Mouse (Mus musculus) embryonic facial prominence, embryonic 12.5 days (tissue): ENCODE results near the gene Ypel3. TPM values are rescaled to one million over a fixed set of nuclear protein-coding genes. Genes with fewer than 3 reads are reported as not detected.

Experiments used
- ATAC-seq: fragments of 200-750 bp; cut with Nextera tagmentation; 2 replicates; pipeline ENCODE4 v1.8.0; 2017; ENCODE audit not compliant: insufficient number of reproducible peaks, insufficient read depth, low FRiP score, low TSS enrichment
- H3K27ac ChIP-seq: fragments of 300-500 bp; sonication (generic); 2 replicates; pipeline ENCODE4 v1.5.1; 2016; ENCODE audit warnings: mild to moderate bottlenecking
- H3K27me3 ChIP-seq: fragments of 300-500 bp; sonication (generic); 2 replicates; pipeline ENCODE4 v1.6.1; 2016; ENCODE audit warnings: mild to moderate bottlenecking, moderate library complexity
- H3K36me3 ChIP-seq: fragments of 300-500 bp; sonication (generic); 2 replicates; pipeline ENCODE4 v1.6.1; 2016; ENCODE audit warnings: mild to moderate bottlenecking
- H3K4me1 ChIP-seq: fragments of 300-500 bp; sonication (generic); 2 replicates; pipeline ENCODE4 v1.6.1; 2016
- H3K4me2 ChIP-seq: fragments of 300-500 bp; sonication (generic); replicated peaks from 2 replicates; pipeline ENCODE4 v1.6.1; 2016; ENCODE audit warnings: mild to moderate bottlenecking, moderate library complexity
- H3K4me3 ChIP-seq: fragments of 300-500 bp; sonication (generic); 2 replicates; pipeline ENCODE4 v1.5.1; 2016; ENCODE audit warnings: mild to moderate bottlenecking
- H3K9ac ChIP-seq: fragments of 300-500 bp; sonication (generic); 2 replicates; pipeline ENCODE4 v1.6.1; 2016; ENCODE audit warnings: mild to moderate bottlenecking, moderate library complexity
- H3K9me3 ChIP-seq: fragments of 300-500 bp; sonication (generic); 2 replicates; pipeline ENCODE4 v1.6.1; 2016; ENCODE audit warnings: mild to moderate bottlenecking, moderate library complexity
- WGBS: fragments of 180-500 bp; shearing (Covaris S2); methylation state at CpG from one replicate; pipeline ENCODE4 v1.1.7; 2016; 5-methylcytosine and 5-hydroxymethylcytosine counted together
- polyA plus RNA-seq: library from polyadenylated mRNA; unstranded; fragments of >200 nt; fragmentation: Nextera tagmentation; extraction: Ambion mirVana; gene quantifications from 2 replicates; pipeline ENCODE4 v1.2.1, GENCODE M21; 2016

Ypel3 gene
- polyA plus RNA-seq, 1 experiment from 2014 or later = 118 TPM

DNA sequence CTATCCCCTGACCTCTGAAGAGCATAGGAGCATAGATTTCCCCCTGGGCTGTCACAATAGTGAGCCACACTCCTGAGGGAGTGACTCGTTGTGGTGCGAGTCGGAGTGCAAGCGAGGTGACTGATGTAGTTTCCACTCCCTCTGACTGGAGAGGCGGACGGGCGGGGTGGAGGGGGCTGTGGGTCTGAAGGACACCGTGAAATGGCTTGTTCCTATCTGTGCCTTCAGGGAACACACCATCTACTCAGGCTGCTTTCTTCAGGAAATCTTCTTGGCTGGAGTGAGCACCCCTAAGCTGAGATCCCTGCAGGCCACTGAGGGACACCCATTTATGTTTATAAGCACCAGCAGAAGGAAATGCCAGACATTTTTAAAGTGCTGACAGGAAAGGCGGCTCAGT lies 46.0 kb downstream of the Ypel3 start:
- peak overlapping the region; percentile 52 for H3K4me2 ChIP-seq
- 10% methylated on average over 9 of the region's 9 CpGs for WGBS
- H3K9me3 ChIP-seq = no peaks in the 10 kb centered on the region
- peak overlapping the region; percentile 46; the same call in 1 of the 2 replicates for H3K9ac ChIP-seq
- peaks cover 35% of the 10 kb centered on the region for H3K27me3 ChIP-seq
- peaks cover 7% of the 10 kb centered on the region; the same call in 1 of the 2 replicates for H3K4me1 ChIP-seq
- peak overlapping the region; percentile 33; the same call in 1 of the 2 replicates for H3K4me3 ChIP-seq
- H3K27ac ChIP-seq = no peak overlapping the region
- no peak for ATAC-seq
- H3K36me3 ChIP-seq = no peaks in the 10 kb centered on the region

DNA sequence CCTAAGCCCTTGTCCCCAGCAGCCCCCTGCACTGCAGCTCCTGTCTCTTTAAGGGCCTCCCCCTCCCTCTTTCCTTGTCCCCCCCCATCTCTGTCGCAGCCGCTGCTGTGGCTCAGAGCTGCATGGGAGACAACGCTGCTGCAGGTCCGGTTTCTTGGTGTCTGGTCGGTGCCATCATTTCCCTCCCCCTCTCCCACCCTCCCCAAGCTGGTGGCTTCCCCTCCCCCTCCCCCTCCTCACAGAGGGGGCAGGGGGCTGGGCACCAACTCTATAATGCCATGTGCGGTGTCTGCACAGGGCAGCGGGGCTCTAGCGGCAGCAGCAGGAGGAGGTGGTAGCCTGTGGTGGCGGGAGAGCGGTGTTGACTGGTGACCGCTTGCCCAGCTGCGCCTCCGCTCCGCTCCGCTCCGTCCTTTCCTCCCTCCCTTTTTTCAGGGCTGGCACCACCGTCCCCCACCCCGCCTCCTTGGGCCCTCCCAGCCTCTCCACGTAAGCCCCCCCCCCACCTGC lies 46.5 kb downstream of the Ypel3 start:
- Histone ChIP-seq H3K9me3 (no peaks in the 10 kb centered on the region), H3K4me3 (peak overlapping the region; percentile 33), H3K36me3 (no peaks in the 10 kb centered on the region), H3K27me3 (peaks cover 35% of the 10 kb centered on the region), H3K4me2 (peak overlapping the region; percentile 52), H3K4me1 (peaks cover 7% of the 10 kb centered on the region; the same call in 1 of the 2 replicates), H3K27ac (no peak overlapping the region), H3K9ac (peak overlapping the region; percentile 46)
- under 1% methylated on average over 11 of the region's 19 CpGs for WGBS
- no peak for ATAC-seq

DNA sequence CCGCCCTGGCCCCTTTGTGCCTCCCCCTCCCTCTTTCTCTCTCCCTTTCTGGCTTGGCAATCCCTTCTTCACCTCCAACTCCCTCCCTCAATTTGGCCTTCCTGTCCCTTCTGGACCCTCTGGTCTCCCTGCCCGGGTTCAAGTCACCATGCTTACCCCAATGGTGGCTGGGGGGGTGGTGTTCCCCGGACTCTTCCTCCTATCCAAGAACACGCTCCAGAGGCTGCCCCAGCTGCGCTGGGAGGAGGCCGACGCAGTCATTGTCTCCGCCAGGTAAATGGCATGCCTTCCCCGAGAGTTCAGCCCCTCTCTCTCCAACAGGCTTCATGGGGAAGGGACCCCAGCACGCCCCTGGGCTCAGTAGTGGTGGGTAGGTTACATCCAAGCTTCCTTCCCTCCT lies 47.2 kb downstream of the Ypel3 start:
- no peak overlapping the region for H3K4me3 ChIP-seq
- no peak for ATAC-seq
- no peaks in the 10 kb centered on the region for H3K9me3 ChIP-seq
- peak overlapping the region; percentile 52 for H3K4me2 ChIP-seq
- H3K27me3 ChIP-seq = peaks cover 35% of the 10 kb centered on the region
- H3K4me1 ChIP-seq = peaks cover 7% of the 10 kb centered on the region; the same call in 1 of the 2 replicates
- no peak overlapping the region for H3K27ac ChIP-seq
- H3K9ac ChIP-seq = no peak overlapping the region
- 9% methylated on average over 10 of the region's 10 CpGs for WGBS
- no peaks in the 10 kb centered on the region for H3K36me3 ChIP-seq

DNA sequence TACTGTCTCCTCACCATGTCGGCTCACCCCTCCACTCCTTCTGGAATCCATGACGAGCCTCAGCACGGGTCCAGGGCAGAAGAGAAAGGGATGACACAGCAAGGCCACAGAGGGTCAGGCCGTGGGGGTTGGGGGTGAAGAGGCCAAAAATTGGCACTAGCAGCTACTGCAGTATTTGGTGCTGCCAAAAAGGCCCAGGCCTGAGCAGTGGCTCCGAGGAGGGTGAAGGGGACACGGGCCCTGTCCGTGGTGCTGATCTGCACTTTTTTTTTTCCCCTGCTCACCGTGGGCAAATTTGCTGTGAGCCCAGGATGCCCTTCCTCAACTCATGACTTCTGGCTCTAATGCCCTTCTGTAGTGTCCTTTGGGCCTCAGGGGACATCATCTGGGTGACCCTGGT lies 48.6 kb downstream of the Ypel3 start:
- Histone ChIP-seq H3K27me3 (peaks cover 45% of the 10 kb centered on the region), H3K4me3 (no peak overlapping the region), H3K9ac (no peak overlapping the region), H3K27ac (no peak overlapping the region), H3K4me2 (no peak overlapping the region), H3K9me3 (no peaks in the 10 kb centered on the region), H3K36me3 (no peaks in the 10 kb centered on the region), H3K4me1 (peaks cover 7% of the 10 kb centered on the region; the same call in 1 of the 2 replicates)
- 18% methylated on average over 8 of the region's 8 CpGs for WGBS
- ATAC-seq = no peak

DNA sequence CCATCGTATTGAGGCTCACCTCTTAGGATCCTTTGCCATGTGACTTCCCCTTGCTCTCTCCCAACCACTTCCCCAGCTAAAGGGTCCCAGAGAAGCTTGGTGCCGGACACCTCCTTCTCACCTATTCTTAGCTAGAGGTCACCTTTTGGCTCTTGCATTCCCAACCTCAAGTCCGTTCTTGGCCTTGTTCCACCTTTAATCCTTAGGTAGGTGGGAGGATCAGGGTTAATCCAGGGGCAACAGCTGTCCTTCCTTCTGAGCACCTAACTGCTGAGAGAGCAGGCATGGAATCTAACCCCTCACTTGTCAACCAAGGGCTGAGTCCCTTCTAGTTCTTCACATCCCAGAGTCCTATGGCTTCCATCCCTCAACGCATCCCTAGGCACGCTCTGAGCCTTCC lies 49.2 kb downstream of the Ypel3 start:
- Histone ChIP-seq H3K36me3 (no peaks in the 10 kb centered on the region), H3K4me3 (no peak overlapping the region), H3K27me3 (peaks cover 49% of the 10 kb centered on the region), H3K9me3 (no peaks in the 10 kb centered on the region), H3K4me1 (peaks cover 7% of the 10 kb centered on the region; the same call in 1 of the 2 replicates), H3K4me2 (no peak overlapping the region), H3K9ac (no peak overlapping the region), H3K27ac (no peak overlapping the region)
- ATAC-seq = no peak
- 74% methylated on average over 5 of the region's 5 CpGs for WGBS

Other genes starting within 250 kb of the Ypel3 start
- gene Eif3c, start 210.5 kb upstream of the Ypel3 start, polyA plus RNA-seq = 186 and 200 TPM in 2 replicates
- gene Apobr, start 192.0 kb upstream of the Ypel3 start, polyA plus RNA-seq = 0.59 and 0.96 TPM in 2 replicates
- 33.3 and 34.4 TPM in 2 replicates for gene Cln3, start 191.1 kb upstream of the Ypel3 start, polyA plus RNA-seq
- not detected in 2 replicates for gene Il27, start 182.0 kb upstream of the Ypel3 start, polyA plus RNA-seq
- gene Nupr1, start 146.1 kb upstream of the Ypel3 start, polyA plus RNA-seq = 4.3 and 5.6 TPM in 2 replicates
- 43.6 and 48.2 TPM in 2 replicates for gene Sgf29, start 127.6 kb upstream of the Ypel3 start, polyA plus RNA-seq
- 0.97 and 1.6 TPM in 2 replicates for gene Sult1a1, start 100.5 kb upstream of the Ypel3 start, polyA plus RNA-seq
- gene Bola2, start 81.6 kb upstream of the Ypel3 start, polyA plus RNA-seq = 138 and 141 TPM in 2 replicates
- 13.4 and 13.5 TPM in 2 replicates for gene Slx1b, start 81.2 kb upstream of the Ypel3 start, polyA plus RNA-seq
- 37.8 and 39.0 TPM in 2 replicates for gene Coro1a, start 69.2 kb upstream of the Ypel3 start, polyA plus RNA-seq
- gene Mapk3, start 17.4 kb upstream of the Ypel3 start, polyA plus RNA-seq = 52.2 and 54.5 TPM in 2 replicates
- 1.00 and 1.6 TPM in 2 replicates for gene Gdpd3, start 10.6 kb upstream of the Ypel3 start, polyA plus RNA-seq
- 0.61 and 0.85 TPM in 2 replicates for gene Tbx6, start 4.5 kb downstream of the Ypel3 start, polyA plus RNA-seq
- 362 and 385 TPM in 2 replicates for gene Ppp4c, start 15.5 kb downstream of the Ypel3 start, polyA plus RNA-seq
- 1.2 and 2.0 TPM in 2 replicates for gene Fam57b, start 20.7 kb downstream of the Ypel3 start, polyA plus RNA-seq
- not detected in 2 replicates for gene 4930451I11Rik, start 54.7 kb downstream of the Ypel3 start, polyA plus RNA-seq
- gene Doc2a, start 70.5 kb downstream of the Ypel3 start, polyA plus RNA-seq = 2.1 and 2.8 TPM in 2 replicates
- 43.7 and 45.6 TPM in 2 replicates for gene Hirip3, start 85.0 kb downstream of the Ypel3 start, polyA plus RNA-seq
- 96.7 and 99.6 TPM in 2 replicates for gene Ino80e, start 85.4 kb downstream of the Ypel3 start, polyA plus RNA-seq
- gene Taok2, start 107.7 kb downstream of the Ypel3 start, polyA plus RNA-seq = 57.7 and 61.3 TPM in 2 replicates
- 18.6 and 22.2 TPM in 2 replicates for gene Tmem219, start 146.0 kb downstream of the Ypel3 start, polyA plus RNA-seq
- gene Kctd13, start 151.9 kb downstream of the Ypel3 start, polyA plus RNA-seq = 20.6 and 25.0 TPM in 2 replicates
- 0.55 and 0.77 TPM in 2 replicates for gene Asphd1, start 172.6 kb downstream of the Ypel3 start, polyA plus RNA-seq
- 0.97 and 1.8 TPM in 2 replicates for gene Sez6l2, start 173.6 kb downstream of the Ypel3 start, polyA plus RNA-seq
- gene Cdipt, start 199.0 kb downstream of the Ypel3 start, polyA plus RNA-seq = 88.0 and 94.0 TPM in 2 replicates
- gene Cdiptos, start 199.1 kb downstream of the Ypel3 start, polyA plus RNA-seq = 0.53 and 1.6 TPM in 2 replicates
- gene Mvp, start 237.7 kb downstream of the Ypel3 start, polyA plus RNA-seq = 5.6 and 7.1 TPM in 2 replicates
- 0.37 TPM in 1 of 2 replicates, not detected in the other for gene Pagr1b, start 239.5 kb downstream of the Ypel3 start, polyA plus RNA-seq
- 51.4 and 76.7 TPM in 2 replicates for gene Pagr1a, start 240.4 kb downstream of the Ypel3 start, polyA plus RNA-seq
- 59.3 and 77.8 TPM in 2 replicates for gene Gm42742, start 244.1 kb downstream of the Ypel3 start, polyA plus RNA-seq
- 8.9 and 9.6 TPM in 2 replicates for gene Prrt2, start 244.3 kb downstream of the Ypel3 start, polyA plus RNA-seq